Mouse (Mus musculus) macrophage (primary cell): ENCODE results near the gene Atp5d. TPM values are rescaled to one million over a fixed set of nuclear protein-coding genes. Genes with fewer than 3 reads are reported as not detected.

ENCODE experiments used
- H3K27ac ChIP-seq: fragments of 350-480 bp; formaldehyde crosslinking; 2 replicates; pipeline ENCODE4 v1.9.0; 2021
- H3K36me3 ChIP-seq: fragments of 350-480 bp; formaldehyde crosslinking; 2 replicates; pipeline ENCODE4 v1.9.0; 2021; ENCODE audit errors: inconsistent target
- H3K4me3 ChIP-seq: fragments of 350-480 bp; formaldehyde crosslinking; 2 replicates; pipeline ENCODE4 v1.9.0; 2021; ENCODE audit errors: inconsistent target
- H3K79me2 ChIP-seq: fragments of 350-480 bp; formaldehyde crosslinking; 2 replicates; pipeline ENCODE4 v1.9.0; 2021; ENCODE audit errors: inconsistent target
- WGBS: methylation state at CpG from one replicate; pipeline ENCODE4 v1.1.7; 2026; ENCODE audit warnings: inconsistent platforms; ENCODE audit not compliant: missing documents; 5-methylcytosine and 5-hydroxymethylcytosine counted together
- polyA plus RNA-seq: library from polyadenylated mRNA; stranded (reverse); fragments of 250-400 nt; gene quantifications from 3 replicates; pipeline ENCODE4 v1.2.4, GENCODE M21; 2018; ENCODE audit warnings: inconsistent platforms

Gene Atp5d
- polyA plus RNA-seq, 1 experiment from 2014 or later, result 68.4 TPM

DNA sequence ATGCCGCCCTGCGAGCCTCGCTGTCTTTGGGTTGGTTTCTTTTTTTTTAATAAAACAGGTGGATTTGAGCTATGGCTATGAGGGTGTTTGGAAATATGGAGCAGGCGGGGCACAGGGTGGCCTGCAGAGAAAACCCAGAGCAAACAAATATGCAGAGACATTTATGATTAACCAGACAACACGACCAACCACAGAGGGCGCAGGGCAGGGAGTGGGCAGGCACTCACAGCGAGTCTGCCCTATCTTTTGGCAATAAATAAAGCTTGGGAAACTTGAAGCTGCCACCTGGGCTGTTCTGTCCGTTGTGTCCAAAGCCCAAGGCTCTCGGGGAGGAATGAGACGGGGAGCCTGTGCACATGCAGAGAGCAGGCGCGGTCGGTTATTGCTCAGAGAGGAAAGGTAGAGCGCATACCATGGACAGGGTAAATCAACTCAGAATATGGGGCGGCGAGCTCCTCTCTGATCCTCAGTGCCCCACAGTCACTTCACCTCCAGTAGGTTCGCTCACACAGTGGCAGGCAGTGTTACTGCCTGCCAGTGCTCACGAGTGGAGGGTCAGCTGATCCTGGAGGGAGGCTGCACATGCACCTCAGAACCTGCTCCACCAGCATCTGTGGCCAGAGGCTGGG, 7.9 kb upstream of the Atp5d start:
- H3K36me3 ChIP-seq, result peaks cover 56% of the 10 kb centered on the region
- H3K27ac ChIP-seq, result no peak overlapping the region
- H3K4me3 ChIP-seq, result no peak overlapping the region
- 96% methylated on average over 18 of the region's 18 CpGs for WGBS
- peaks cover 25% of the 10 kb centered on the region for H3K79me2 ChIP-seq

- Histone ChIP-seq H3K79me2 (peaks cover 16% of the 10 kb centered on the region), H3K36me3 (peaks cover 47% of the 10 kb centered on the region), H3K4me3 (no peak overlapping the region), H3K27ac (no peak overlapping the region)
- WGBS, result 87% methylated on average over 51 of the region's 55 CpGs
These were observed 7.0 kb upstream of the Atp5d start for GRCm38 (mm10) chr10:80131316-80131951.

- WGBS, result 89% methylated on average over 23 of the region's 27 CpGs
- peaks cover 42% of the 10 kb centered on the region for H3K36me3 ChIP-seq
- peaks cover 11% of the 10 kb centered on the region; the same call in 1 of the 2 replicates for H3K79me2 ChIP-seq
- no peak overlapping the region for H3K4me3 ChIP-seq
- no peak overlapping the region for H3K27ac ChIP-seq
These were observed 6.5 kb upstream of the Atp5d start for GRCm38 (mm10) chr10:80131952-80132350.

DNA sequence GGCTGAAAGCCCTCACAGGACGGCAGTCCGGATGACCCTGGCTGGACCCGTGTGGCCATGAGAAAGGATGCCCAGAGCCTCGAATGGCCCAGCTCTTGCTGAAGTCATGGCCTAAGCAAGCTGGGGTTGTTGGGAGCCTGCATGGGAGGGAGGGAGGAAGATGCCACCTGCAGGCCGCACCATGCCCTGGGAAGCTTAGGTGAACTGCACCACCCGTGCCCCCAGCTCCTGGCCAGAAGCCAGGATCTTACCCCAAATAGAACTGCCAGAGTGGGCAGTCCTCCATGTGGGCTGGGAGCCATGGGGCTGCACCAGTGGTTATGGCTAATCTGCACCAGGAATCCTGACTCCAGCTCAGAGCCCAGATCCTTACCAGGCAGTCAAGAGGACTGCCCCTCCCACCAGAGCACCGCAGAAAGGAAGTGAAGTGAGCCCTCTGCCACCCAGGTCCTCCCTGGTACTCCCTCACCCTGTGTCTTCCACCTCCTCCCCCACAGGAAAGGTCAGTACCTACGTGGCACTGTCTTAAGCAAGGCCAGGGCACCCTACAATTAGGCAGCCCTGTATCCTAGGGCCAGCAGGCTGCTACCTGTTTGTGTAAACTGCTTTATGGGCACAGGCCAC, 5.1 kb upstream of the Atp5d start:
- no peaks in the 10 kb centered on the region; the same call in 1 of the 2 replicates for H3K79me2 ChIP-seq
- H3K27ac ChIP-seq, result no peak overlapping the region
- WGBS, result 68% methylated on average over 8 of the region's 8 CpGs
- H3K4me3 ChIP-seq, result no peak overlapping the region
- H3K36me3 ChIP-seq, result peaks cover 29% of the 10 kb centered on the region; the same call in 1 of the 2 replicates

DNA sequence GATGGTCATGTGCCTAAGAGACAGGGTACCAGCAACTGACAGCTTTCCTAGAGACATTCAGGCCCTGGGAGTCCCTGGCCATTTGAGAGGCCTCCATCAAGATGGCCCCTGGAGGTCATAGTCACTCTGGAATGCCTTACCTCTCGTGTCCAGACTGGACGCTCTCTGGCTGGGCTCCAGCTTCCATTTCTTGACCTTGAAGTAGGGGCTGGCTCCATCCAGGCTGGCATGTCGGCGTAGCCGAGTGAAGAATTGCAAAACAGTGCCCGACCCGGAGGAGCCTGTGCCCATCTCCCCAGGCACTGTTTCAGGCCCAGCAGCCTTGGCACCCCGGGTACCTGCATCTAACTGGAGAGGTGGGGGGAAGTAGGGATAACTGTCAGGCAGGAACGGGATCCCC, 4.0 kb upstream of the Atp5d start:
- Histone ChIP-seq H3K27ac (no peak overlapping the region), H3K4me3 (no peak overlapping the region), H3K36me3 (peaks cover 18% of the 10 kb centered on the region; the same call in 1 of the 2 replicates), H3K79me2 (no peaks in the 10 kb centered on the region)
- WGBS, result 93% methylated on average over 9 of the region's 9 CpGs

DNA sequence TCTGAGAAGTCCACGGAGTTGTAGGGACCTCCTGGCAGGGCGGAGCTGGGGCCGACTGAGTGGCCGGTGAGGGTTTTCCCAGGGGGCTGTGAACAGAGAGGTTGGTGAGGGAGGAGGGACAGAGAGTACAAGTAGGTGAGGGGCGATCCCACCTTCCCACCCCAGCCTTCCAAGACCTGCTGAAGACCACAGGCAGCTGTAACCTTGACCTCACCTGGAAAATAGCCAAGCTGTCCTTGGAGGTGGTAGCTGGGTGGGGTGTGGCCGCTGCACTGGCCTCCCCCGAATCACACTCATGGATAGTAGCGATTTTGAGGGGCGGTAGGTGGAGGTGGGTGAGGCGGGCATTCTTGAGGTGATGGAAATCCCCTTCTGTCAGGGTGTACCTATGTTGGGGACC, 3.3 kb upstream of the Atp5d start:
- Histone ChIP-seq H3K27ac (no peak overlapping the region), H3K4me3 (no peak overlapping the region), H3K79me2 (no peaks in the 10 kb centered on the region), H3K36me3 (peaks cover 10% of the 10 kb centered on the region; the same call in 1 of the 2 replicates)
- WGBS, result 84% methylated on average over 8 of the region's 10 CpGs

DNA sequence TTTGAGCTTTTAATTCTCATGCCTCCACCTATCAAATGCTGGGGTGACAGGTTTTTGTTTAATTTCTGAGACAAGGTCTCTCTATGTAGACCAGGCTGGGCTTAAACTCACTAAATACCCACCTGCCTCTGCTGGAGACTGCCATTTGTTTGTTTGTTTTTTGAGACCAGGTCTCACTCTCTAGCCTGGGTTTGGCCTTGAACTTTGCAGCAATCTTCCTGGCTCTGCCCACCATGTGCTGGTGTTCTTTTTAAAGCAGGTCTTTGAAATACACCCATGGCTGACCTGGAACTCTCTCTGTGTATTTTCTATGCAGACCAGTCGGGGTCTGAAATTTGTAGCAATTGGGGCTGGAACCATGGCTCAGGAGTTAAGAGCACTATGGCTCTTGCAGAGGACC, 2.8 kb upstream of the Atp5d start:
- H3K79me2 ChIP-seq, result no peaks in the 10 kb centered on the region
- H3K27ac ChIP-seq, result no peak overlapping the region
- H3K4me3 ChIP-seq, result no peak overlapping the region
- H3K36me3 ChIP-seq, result peaks cover 5% of the 10 kb centered on the region; the same call in 1 of the 2 replicates
- 88% methylated on average over 1 of the region's 1 CpGs for WGBS

DNA sequence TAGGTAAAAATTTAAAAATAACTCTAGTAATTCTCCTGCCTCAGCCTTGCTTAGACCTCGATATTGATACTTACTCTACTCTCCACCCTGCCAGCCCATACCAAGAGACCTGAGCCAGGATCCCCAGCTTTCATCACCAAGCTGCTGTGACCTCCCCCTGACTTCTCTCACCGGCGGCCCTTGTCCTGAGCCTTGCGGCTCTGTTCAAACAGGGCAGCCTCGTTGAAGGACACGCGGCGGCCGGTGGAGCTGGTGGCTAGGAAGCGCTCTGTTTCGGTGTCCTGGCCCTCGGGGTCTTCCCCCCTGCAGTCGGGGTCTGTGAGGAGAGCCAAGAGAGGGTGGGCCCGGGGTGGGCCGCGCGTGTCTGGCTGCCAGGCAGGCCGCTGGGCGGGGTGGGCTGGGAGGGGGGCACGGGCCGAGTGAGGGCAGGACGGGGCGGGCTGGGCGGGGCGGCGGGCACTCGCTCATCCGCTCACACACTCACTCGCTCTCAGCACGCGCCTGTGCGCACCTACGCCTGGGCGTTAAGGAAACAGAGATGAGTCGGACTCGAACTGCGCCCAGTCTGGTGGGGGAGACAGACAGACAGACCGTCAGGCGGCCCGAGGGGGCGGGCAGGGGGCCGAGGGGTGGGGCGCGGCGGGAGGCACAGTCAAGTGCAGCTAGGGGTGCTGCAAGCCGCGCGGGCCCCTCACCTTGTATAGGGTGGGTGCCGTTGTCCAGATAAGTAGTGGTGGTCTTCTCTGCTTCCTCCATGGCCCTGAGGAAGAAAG, 2.1 kb upstream of the Atp5d start:
- no peak overlapping the region for H3K27ac ChIP-seq
- WGBS, result 90% methylated on average over 27 of the region's 49 CpGs
- H3K79me2 ChIP-seq, result no peaks in the 10 kb centered on the region
- H3K36me3 ChIP-seq, result no peaks in the 10 kb centered on the region
- no peak overlapping the region for H3K4me3 ChIP-seq

DNA sequence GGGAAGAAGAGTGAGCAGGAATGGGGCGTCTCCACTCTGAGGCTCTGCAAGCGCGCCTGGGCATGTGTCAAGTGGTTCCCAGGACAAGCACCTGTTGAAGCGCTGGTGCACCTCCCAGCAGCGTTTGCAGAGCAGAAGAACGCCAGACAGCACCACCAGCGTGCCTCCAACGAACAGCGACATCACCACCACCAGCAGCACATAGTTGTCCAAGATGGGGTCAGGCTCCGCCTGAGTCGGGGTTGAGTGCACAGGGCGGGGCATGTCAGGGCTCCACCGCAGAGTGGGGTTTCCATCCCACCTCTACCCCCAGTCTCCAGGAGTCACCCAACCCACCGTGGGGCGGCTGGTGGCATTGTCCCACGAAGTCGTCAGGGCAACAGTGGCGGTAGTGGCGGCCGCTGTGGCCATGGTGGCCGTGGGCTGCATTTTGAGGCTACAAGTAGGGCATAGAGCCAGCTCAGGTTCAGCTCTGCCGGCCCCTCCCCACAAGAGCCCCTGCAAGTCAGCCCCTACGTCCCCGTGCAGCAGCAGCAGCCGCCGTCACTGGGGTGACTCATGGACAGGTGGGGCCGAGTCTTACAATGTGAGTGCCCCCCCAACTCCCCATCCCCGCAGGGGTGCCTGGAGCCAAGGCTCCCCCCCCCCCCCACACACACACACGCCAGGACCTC, 1.3 kb upstream of the Atp5d start:
- H3K36me3 ChIP-seq, result no peaks in the 10 kb centered on the region
- WGBS, result 56% methylated on average over 25 of the region's 29 CpGs
- no peak overlapping the region for H3K4me3 ChIP-seq
- no peak overlapping the region for H3K27ac ChIP-seq
- no peaks in the 10 kb centered on the region for H3K79me2 ChIP-seq

DNA sequence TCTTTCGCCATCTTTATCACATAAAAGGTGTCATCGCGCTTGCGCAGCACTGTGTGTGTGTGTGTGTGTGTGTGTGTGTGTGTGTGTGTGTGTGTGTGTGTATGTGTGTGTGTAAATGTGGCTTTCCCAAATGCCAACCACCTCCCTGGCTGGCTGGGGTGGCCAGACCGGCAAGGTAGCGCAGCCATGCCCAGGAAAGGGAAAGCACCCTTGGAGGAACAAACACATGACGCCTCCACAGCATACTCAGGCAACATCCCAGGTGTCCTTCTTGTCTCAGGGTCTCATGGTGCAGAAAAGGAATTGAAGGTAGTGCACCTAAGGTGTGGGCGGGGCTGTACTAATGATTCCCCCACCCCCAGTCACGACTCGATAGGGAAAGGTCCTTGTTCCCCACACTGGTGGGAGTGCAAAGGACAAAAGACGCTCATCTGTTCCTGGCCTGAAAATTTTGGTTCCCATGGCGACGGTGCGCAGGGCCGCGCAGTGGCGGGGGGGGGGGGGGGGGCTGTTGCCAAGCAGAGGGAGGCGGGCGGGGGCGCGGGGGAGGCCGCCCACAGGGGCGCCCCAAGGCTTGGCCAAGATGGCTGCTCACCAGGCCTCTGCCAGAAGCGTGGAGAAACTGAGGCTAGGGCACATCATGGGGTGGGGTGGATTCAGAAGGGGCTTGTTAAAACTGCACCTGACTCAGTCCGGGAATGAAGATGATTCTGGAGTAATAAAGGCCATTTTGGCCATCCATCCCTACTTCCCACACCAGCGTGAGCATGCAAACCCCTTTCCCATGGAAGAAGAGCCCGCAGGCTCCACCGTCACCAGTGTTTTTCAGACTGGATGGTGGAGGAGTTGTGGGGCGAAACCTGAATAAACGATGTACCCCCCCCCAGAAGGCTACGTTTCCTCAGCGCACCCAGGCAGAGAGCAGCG, 543 bp upstream of the Atp5d start:
- Histone ChIP-seq H3K27ac (no peak overlapping the region), H3K36me3 (no peaks in the 10 kb centered on the region), H3K4me3 (no peak overlapping the region; the same call in 1 of the 2 replicates), H3K79me2 (peaks cover 6% of the 10 kb centered on the region)
- WGBS, result 38% methylated on average over 23 of the region's 33 CpGs

GRCm38 (mm10) chr10:80139439-80139775, 975 bp downstream of the Atp5d start:
- no peak overlapping the region; the same call in 1 of the 2 replicates for H3K4me3 ChIP-seq
- WGBS, result 2% methylated on average over 10 of the region's 10 CpGs
- H3K27ac ChIP-seq, result no peak overlapping the region
- peaks cover 21% of the 10 kb centered on the region for H3K79me2 ChIP-seq
- peaks cover 6% of the 10 kb centered on the region for H3K36me3 ChIP-seq

GRCm38 (mm10) chr10:80139975-80140665, 1.7 kb downstream of the Atp5d start:
- H3K36me3 ChIP-seq, result peaks cover 12% of the 10 kb centered on the region
- H3K27ac ChIP-seq, result no peak overlapping the region
- WGBS, result 87% methylated on average over 11 of the region's 11 CpGs
- H3K4me3 ChIP-seq, result no peak overlapping the region
- peaks cover 28% of the 10 kb centered on the region for H3K79me2 ChIP-seq

- 86% methylated on average over 10 of the region's 10 CpGs for WGBS
- peaks cover 33% of the 10 kb centered on the region for H3K79me2 ChIP-seq
- H3K27ac ChIP-seq, result peak within 1 kb of the TSS; percentile 35
- peak within 1 kb of the TSS; percentile 73 for H3K4me3 ChIP-seq
- peaks cover 12% of the 10 kb centered on the region for H3K36me3 ChIP-seq
These were observed 2.2 kb downstream of the Atp5d start, which contains the start of gene Cbarp for GRCm38 (mm10) chr10:80140666-80141035. TSS of gene Cbarp (minus strand) at chr10:80140835.
